Mouse (Mus musculus) forebrain, postnatal 0 days (tissue): ENCODE measurements around the gene Nrk. TPM values are rescaled to one million over a fixed set of nuclear protein-coding genes. Genes with fewer than 3 reads are reported as not detected.

Experiments
- ATAC-seq: fragments of 200-750 bp; cut with Nextera tagmentation; 2 replicates; pipeline ENCODE4 v1.8.0; 2017; ENCODE audit warnings: mild to moderate bottlenecking, moderate library complexity
- DNase-seq: peaks from one replicate; pipeline ENCODE4 v3.0.0-alpha.2; 2015
- H3K27ac ChIP-seq: fragments of 300-500 bp; sonication (generic); 2 replicates; pipeline ENCODE4 v1.5.1; 2014; ENCODE audit warnings: low read depth, mild to moderate bottlenecking, antibody characterized with exemption, low read length, moderate library complexity, mixed read lengths
- H3K27me3 ChIP-seq: fragments of 300-500 bp; sonication (generic); 2 replicates; pipeline ENCODE4 v1.6.1; 2014; ENCODE audit warnings: mild to moderate bottlenecking, low read length, mixed read lengths; ENCODE audit not compliant: insufficient read depth
- H3K36me3 ChIP-seq: fragments of 300-500 bp; sonication (generic); 2 replicates; pipeline ENCODE4 v1.6.1; 2014; ENCODE audit warnings: mild to moderate bottlenecking, moderate library complexity; ENCODE audit not compliant: insufficient read depth
- H3K4me1 ChIP-seq: fragments of 300-500 bp; sonication (generic); 2 replicates; pipeline ENCODE4 v1.6.1; 2014; ENCODE audit warnings: antibody characterized with exemption; ENCODE audit not compliant: insufficient read depth
- H3K4me2 ChIP-seq: fragments of 300-500 bp; sonication (generic); 2 replicates; pipeline ENCODE4 v1.6.1; 2014; ENCODE audit warnings: low read depth, mild to moderate bottlenecking, moderate library complexity
- H3K4me3 ChIP-seq: fragments of 300-500 bp; sonication (generic); 2 replicates; pipeline ENCODE4 v1.5.1; 2014; ENCODE audit warnings: low read depth, low read length, mixed read lengths
- H3K9ac ChIP-seq: fragments of 300-500 bp; sonication (generic); 2 replicates; pipeline ENCODE4 v1.6.1; 2014; ENCODE audit warnings: mild to moderate bottlenecking
- H3K9me3 ChIP-seq: fragments of 300-500 bp; sonication (generic); 2 replicates; pipeline ENCODE4 v1.6.1; 2016; ENCODE audit warnings: low read length
- CTCF ChIP-seq: sonication (generic); IDR thresholded peaks from 2 replicates; pipeline ENCODE4 v1.5.1; 2016; ENCODE audit warnings: antibody characterized with exemption, control low read depth, low read depth
- WGBS: fragments of 180-500 bp; shearing (Covaris S2); extraction: QIAGEN DNeasy Blood & Tissue Kit; methylation state at CpG from one replicate; pipeline ENCODE4 v1.1.7; 2014; 5-methylcytosine and 5-hydroxymethylcytosine counted together
- polyA plus RNA-seq: library from polyadenylated mRNA; unstranded; fragments of >200 nt; fragmentation: Nextera tagmentation; extraction: Ambion mirVana; gene quantifications from 2 replicates; pipeline ENCODE4 v1.2.1, GENCODE M21; 2015
- total RNA-seq: library from RNA; depleted of rRNA; stranded (reverse); fragments of >200 nt; gene quantifications from 2 replicates; pipeline ENCODE4 v1.2.3, GENCODE M21; 2014

Gene Nrk
- total and polyA plus RNA-seq, 2 experiments from 2014 or later = 0.29 to 0.76 TPM

GRCm38 (mm10) chrX:138979249-138979648 lies 65.0 kb downstream of the Nrk start:
- Histone ChIP-seq H3K27me3 (no peaks in the 10 kb centered on the region), H3K9me3 (no peaks in the 10 kb centered on the region), H3K4me3 (no peak overlapping the region), H3K4me1 (no peaks in the 10 kb centered on the region), H3K36me3 (no peaks in the 10 kb centered on the region), H3K4me2 (no peak overlapping the region), H3K27ac (no peak overlapping the region), H3K9ac (no peak overlapping the region)
- WGBS = 87% methylated on average over 2 of the region's 2 CpGs
- no peak for TF ChIP-seq CTCF
- no peak for DNase-seq
- ATAC-seq = no peak

GRCm38 (mm10) chrX:139014524-139014923 lies 100.3 kb downstream of the Nrk start:
- no peaks in the 10 kb centered on the region for H3K9me3 ChIP-seq
- no peak for DNase-seq
- no peak overlapping the region for H3K9ac ChIP-seq
- no peak for ATAC-seq
- 66% methylated on average over 3 of the region's 3 CpGs for WGBS
- no peaks in the 10 kb centered on the region for H3K27me3 ChIP-seq
- no peaks in the 10 kb centered on the region for H3K36me3 ChIP-seq
- TF ChIP-seq CTCF = no peak
- H3K4me3 ChIP-seq = no peak overlapping the region
- no peaks in the 10 kb centered on the region for H3K4me1 ChIP-seq
- no peak overlapping the region for H3K27ac ChIP-seq
- no peak overlapping the region for H3K4me2 ChIP-seq

GRCm38 (mm10) chrX:139016540-139016939 lies 102.3 kb downstream of the Nrk start:
- Histone ChIP-seq H3K36me3 (no peaks in the 10 kb centered on the region), H3K27me3 (no peaks in the 10 kb centered on the region), H3K27ac (no peak overlapping the region), H3K4me3 (no peak overlapping the region), H3K4me1 (no peaks in the 10 kb centered on the region), H3K9ac (no peak overlapping the region), H3K4me2 (no peak overlapping the region), H3K9me3 (no peaks in the 10 kb centered on the region)
- DNase-seq (peak; percentile 2), ATAC-seq (peak; percentile 48; the same call in 1 of the 2 replicates)
- peak; percentile 52 for TF ChIP-seq CTCF
- WGBS = 56% methylated on average over 1 of the region's 1 CpGs

- H3K27me3 ChIP-seq = no peaks in the 10 kb centered on the region
- WGBS = 63% methylated on average over 3 of the region's 3 CpGs
- H3K9me3 ChIP-seq = no peaks in the 10 kb centered on the region
- no peak overlapping the region for H3K4me2 ChIP-seq
- peak; percentile 45; the same call in 1 of the 2 replicates for ATAC-seq
- no peak overlapping the region for H3K4me3 ChIP-seq
- no peak overlapping the region for H3K9ac ChIP-seq
- TF ChIP-seq CTCF = no peak
- H3K27ac ChIP-seq = no peak overlapping the region
- no peak for DNase-seq
- no peaks in the 10 kb centered on the region for H3K4me1 ChIP-seq
- no peaks in the 10 kb centered on the region for H3K36me3 ChIP-seq
Observed at GRCm38 (mm10) chrX:139026532-139027097, 112.4 kb downstream of the Nrk start.

- DNase-seq (peak; percentile 4), ATAC-seq (peak; percentile 29; the same call in 1 of the 2 replicates)
- 73% methylated on average over 5 of the region's 5 CpGs for WGBS
- no peak overlapping the region for H3K4me3 ChIP-seq
- H3K9me3 ChIP-seq = no peaks in the 10 kb centered on the region
- H3K27ac ChIP-seq = no peak overlapping the region
- no peak for TF ChIP-seq CTCF
- H3K4me1 ChIP-seq = no peaks in the 10 kb centered on the region
- no peaks in the 10 kb centered on the region for H3K36me3 ChIP-seq
- no peak overlapping the region for H3K4me2 ChIP-seq
- H3K9ac ChIP-seq = no peak overlapping the region
- no peaks in the 10 kb centered on the region for H3K27me3 ChIP-seq
Observed at GRCm38 (mm10) chrX:139027296-139027695, 113.1 kb downstream of the Nrk start.

- WGBS = 70% methylated on average over 6 of the region's 6 CpGs
- no peak for TF ChIP-seq CTCF
- H3K4me1 ChIP-seq = no peaks in the 10 kb centered on the region
- H3K36me3 ChIP-seq = no peaks in the 10 kb centered on the region
- ATAC-seq = no peak
- H3K4me3 ChIP-seq = no peak overlapping the region
- no peak overlapping the region for H3K27ac ChIP-seq
- H3K9me3 ChIP-seq = no peaks in the 10 kb centered on the region
- no peak overlapping the region for H3K9ac ChIP-seq
- no peak overlapping the region for H3K4me2 ChIP-seq
- H3K27me3 ChIP-seq = no peaks in the 10 kb centered on the region
- DNase-seq = no peak
Observed at GRCm38 (mm10) chrX:139027909-139028308, 113.7 kb downstream of the Nrk start.

GRCm38 (mm10) chrX:139037666-139038065 lies 123.4 kb downstream of the Nrk start:
- Histone ChIP-seq H3K9ac (no peak overlapping the region), H3K36me3 (no peaks in the 10 kb centered on the region), H3K4me2 (no peak overlapping the region), H3K27me3 (no peaks in the 10 kb centered on the region), H3K4me1 (no peaks in the 10 kb centered on the region), H3K9me3 (no peaks in the 10 kb centered on the region), H3K4me3 (no peak overlapping the region), H3K27ac (no peak overlapping the region)
- 82% methylated on average over 1 of the region's 1 CpGs for WGBS
- no peak for TF ChIP-seq CTCF
- ATAC-seq (no peak), DNase-seq (no peak)
